Mouse (Mus musculus): ENCODE measurements around the gene Fbxo9. TPM values are rescaled to one million over a fixed set of nuclear protein-coding genes. Genes with fewer than 3 reads are reported as not detected.
A peak's percentile ranks its signal among the peaks of the same experiment; 100 is the strongest.

Gene Fbxo9
- polyA plus RNA-seq, 1 experiment from 2014 or later, result 46.5 TPM

DNA sequence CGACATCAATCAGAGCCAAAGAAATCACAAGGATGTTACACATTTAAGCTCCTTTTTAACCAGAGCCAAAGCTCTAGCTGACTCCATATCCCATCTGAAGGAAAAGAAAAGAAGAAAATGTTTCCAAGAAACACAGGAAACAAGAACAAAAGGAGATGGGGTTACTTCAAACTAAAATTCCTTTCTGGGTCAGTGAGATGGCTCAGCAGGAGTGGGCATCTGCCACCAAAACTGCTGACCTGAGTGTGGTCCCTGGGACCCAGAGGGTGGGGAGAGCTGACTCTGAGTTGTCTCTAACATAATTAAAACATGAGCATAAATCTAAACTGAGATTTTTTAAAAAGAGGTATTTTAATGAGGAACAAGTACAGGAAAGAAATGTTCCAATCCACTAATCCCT is 19.0 kb downstream of the Fbxo9 start:
- H3K4me2 ChIP-seq (ENCODE audit: low read depth, low read length), result no peak overlapping the region
- no peaks in the 10 kb centered on the region for H3K4me1 ChIP-seq (ENCODE audit: control insufficient read depth, insufficient read depth, low read length)
- H3K9ac ChIP-seq (ENCODE audit: low read depth, low read length), result no peak overlapping the region
- H3K27me3 ChIP-seq (replicated peaks; ENCODE audit: control insufficient read depth, insufficient read depth, low read length), result no peaks in the 10 kb centered on the region
- DNase-seq (ENCODE audit: low spot score) (no peak), ATAC-seq (ENCODE audit: low read depth) (no peak)
- 83% methylated on average over 1 of the region's 1 CpGs for WGBS
- H3K27ac ChIP-seq (replicated peaks; ENCODE audit: low read depth, low read length), result no peak overlapping the region
- H3K9me3 ChIP-seq (ENCODE audit: control insufficient read depth, low read length), result no peaks in the 10 kb centered on the region
- H3K36me3 ChIP-seq (ENCODE audit: control insufficient read depth, insufficient read depth, low read length), result peaks cover 55% of the 10 kb centered on the region
- no peak overlapping the region for H3K4me3 ChIP-seq (ENCODE audit: low read depth, low read length)

DNA sequence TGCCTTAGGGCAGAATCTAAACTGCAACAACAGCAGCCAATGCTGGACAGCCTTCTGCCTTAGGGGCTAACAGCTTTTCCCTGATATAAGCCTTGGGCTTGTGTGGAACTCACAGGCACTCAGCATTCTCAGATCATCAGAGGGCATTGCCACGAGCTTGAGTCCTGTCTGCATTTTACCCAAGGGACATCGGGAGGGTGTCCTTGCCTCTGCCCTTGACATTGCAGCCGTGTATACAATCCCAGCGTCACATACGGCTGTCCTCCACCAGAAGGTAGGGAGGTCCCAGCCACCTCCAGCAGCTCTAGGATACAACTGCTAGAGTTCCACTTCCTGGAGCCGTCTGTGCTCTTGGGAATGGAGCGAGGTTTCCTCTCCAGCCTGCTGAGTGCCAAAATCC is 19.9 kb downstream of the Fbxo9 start:
- Histone ChIP-seq H3K36me3 (ENCODE audit: control insufficient read depth, insufficient read depth, low read length) (peaks cover 55% of the 10 kb centered on the region), H3K4me2 (ENCODE audit: low read depth, low read length) (no peak overlapping the region), H3K4me3 (ENCODE audit: low read depth, low read length) (no peak overlapping the region), H3K27ac (replicated peaks; ENCODE audit: low read depth, low read length) (no peak overlapping the region), H3K9me3 (ENCODE audit: control insufficient read depth, low read length) (no peaks in the 10 kb centered on the region), H3K27me3 (replicated peaks; ENCODE audit: control insufficient read depth, insufficient read depth, low read length) (no peaks in the 10 kb centered on the region), H3K4me1 (ENCODE audit: control insufficient read depth, insufficient read depth, low read length) (no peaks in the 10 kb centered on the region), H3K9ac (ENCODE audit: low read depth, low read length) (no peak overlapping the region)
- WGBS, result 83% methylated on average over 7 of the region's 7 CpGs
- DNase-seq (ENCODE audit: low spot score), result no peak
- no peak for ATAC-seq (ENCODE audit: low read depth)

- Histone ChIP-seq H3K36me3 (ENCODE audit: control insufficient read depth, insufficient read depth, low read length) (peaks cover 54% of the 10 kb centered on the region), H3K27me3 (replicated peaks; ENCODE audit: control insufficient read depth, insufficient read depth, low read length) (no peaks in the 10 kb centered on the region), H3K4me1 (ENCODE audit: control insufficient read depth, insufficient read depth, low read length) (no peaks in the 10 kb centered on the region), H3K4me3 (ENCODE audit: low read depth, low read length) (no peak overlapping the region), H3K9me3 (ENCODE audit: control insufficient read depth, low read length) (no peaks in the 10 kb centered on the region), H3K27ac (replicated peaks; ENCODE audit: low read depth, low read length) (no peak overlapping the region), H3K9ac (ENCODE audit: low read depth, low read length) (no peak overlapping the region), H3K4me2 (ENCODE audit: low read depth, low read length) (no peak overlapping the region)
- WGBS, result 80% methylated on average over 4 of the region's 4 CpGs
- DNase-seq (ENCODE audit: low spot score) (peak; percentile 13), ATAC-seq (ENCODE audit: low read depth) (peak; percentile 41; the same call in 1 of the 2 replicates)
Measured at GRCm38 (mm10) chr9:78088521-78088920, 20.3 kb downstream of the Fbxo9 start.

DNA sequence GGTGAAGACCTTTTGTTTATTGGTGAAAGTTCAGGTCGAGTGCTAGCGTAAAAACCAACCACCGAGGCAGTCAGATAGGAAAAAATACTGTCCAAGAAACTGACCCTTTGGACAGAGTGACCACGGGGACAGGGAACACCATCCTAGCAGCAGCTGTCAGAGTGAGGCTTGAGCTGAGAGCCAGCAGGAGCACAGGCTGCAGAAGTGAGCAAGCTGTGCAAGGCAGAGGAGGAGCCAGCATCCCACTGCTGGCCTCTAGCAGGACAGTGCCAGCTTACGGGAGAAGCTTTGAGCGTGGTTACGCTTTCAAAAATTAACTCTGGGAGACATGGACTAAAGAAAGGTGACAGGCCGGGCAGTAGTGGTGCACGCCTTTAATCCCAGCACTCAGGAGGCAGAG is 21.1 kb downstream of the Fbxo9 start:
- 95% methylated on average over 9 of the region's 9 CpGs for WGBS
- Histone ChIP-seq H3K36me3 (ENCODE audit: control insufficient read depth, insufficient read depth, low read length) (peaks cover 56% of the 10 kb centered on the region), H3K4me2 (ENCODE audit: low read depth, low read length) (no peak overlapping the region), H3K9ac (ENCODE audit: low read depth, low read length) (no peak overlapping the region), H3K27ac (replicated peaks; ENCODE audit: low read depth, low read length) (no peak overlapping the region), H3K4me1 (ENCODE audit: control insufficient read depth, insufficient read depth, low read length) (no peaks in the 10 kb centered on the region), H3K9me3 (ENCODE audit: control insufficient read depth, low read length) (no peaks in the 10 kb centered on the region), H3K27me3 (replicated peaks; ENCODE audit: control insufficient read depth, insufficient read depth, low read length) (no peaks in the 10 kb centered on the region), H3K4me3 (ENCODE audit: low read depth, low read length) (no peak overlapping the region)
- DNase-seq (ENCODE audit: low spot score), result no peak
- ATAC-seq (ENCODE audit: low read depth), result no peak

DNA sequence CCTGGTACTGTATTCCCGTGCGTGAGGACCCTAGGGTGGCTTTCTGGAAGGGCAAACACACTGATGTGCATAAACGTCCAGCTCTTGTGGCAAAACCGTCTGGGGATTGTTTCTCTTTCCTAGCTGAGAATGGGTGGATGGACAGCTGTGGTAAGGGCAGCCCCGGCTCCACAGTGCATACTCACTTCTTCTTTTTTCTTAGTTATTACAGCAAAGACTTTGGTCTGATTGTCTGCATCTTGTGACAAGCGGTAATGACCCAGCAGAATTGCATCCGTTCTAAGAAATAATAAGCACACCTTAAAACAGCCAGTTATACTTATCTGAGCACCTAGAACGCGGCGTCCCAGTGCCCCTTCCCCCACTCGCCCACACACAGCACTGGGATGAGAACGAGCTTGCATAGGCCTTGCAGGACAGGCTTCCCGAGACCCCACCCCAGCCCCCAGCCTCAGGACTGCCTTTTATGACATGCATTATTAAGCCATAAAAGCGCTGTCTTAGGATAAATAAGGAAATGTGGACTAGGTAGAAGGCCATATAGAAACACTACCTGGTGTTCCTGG is 23.1 kb downstream of the Fbxo9 start:
- ATAC-seq (ENCODE audit: low read depth), result no peak
- Histone ChIP-seq H3K4me3 (ENCODE audit: low read depth, low read length) (no peak overlapping the region), H3K36me3 (ENCODE audit: control insufficient read depth, insufficient read depth, low read length) (peaks cover 67% of the 10 kb centered on the region)

GRCm38 (mm10) chr9:78084341-78084740 is 24.5 kb downstream of the Fbxo9 start:
- H3K9ac ChIP-seq (ENCODE audit: low read depth, low read length), result no peak overlapping the region
- 92% methylated on average over 4 of the region's 4 CpGs for WGBS
- DNase-seq (ENCODE audit: low spot score) (no peak), ATAC-seq (ENCODE audit: low read depth) (no peak)
- H3K4me2 ChIP-seq (ENCODE audit: low read depth, low read length), result no peak overlapping the region
- no peaks in the 10 kb centered on the region for H3K4me1 ChIP-seq (ENCODE audit: control insufficient read depth, insufficient read depth, low read length)
- no peak overlapping the region for H3K27ac ChIP-seq (replicated peaks; ENCODE audit: low read depth, low read length)
- H3K36me3 ChIP-seq (ENCODE audit: control insufficient read depth, insufficient read depth, low read length), result peaks cover 62% of the 10 kb centered on the region
- no peaks in the 10 kb centered on the region for H3K9me3 ChIP-seq (ENCODE audit: control insufficient read depth, low read length)
- H3K4me3 ChIP-seq (ENCODE audit: low read depth, low read length), result no peak overlapping the region
- no peaks in the 10 kb centered on the region for H3K27me3 ChIP-seq (replicated peaks; ENCODE audit: control insufficient read depth, insufficient read depth, low read length)

More for the DNA sequence above, 23.1 kb downstream of the Fbxo9 start:
- H3K27me3 ChIP-seq (replicated peaks; ENCODE audit: control insufficient read depth, insufficient read depth, low read length), result no peaks in the 10 kb centered on the region
- H3K4me2 ChIP-seq (ENCODE audit: low read depth, low read length), result no peak overlapping the region
- no peak overlapping the region for H3K9ac ChIP-seq (ENCODE audit: low read depth, low read length)
- no peaks in the 10 kb centered on the region for H3K4me1 ChIP-seq (ENCODE audit: control insufficient read depth, insufficient read depth, low read length)
- H3K9me3 ChIP-seq (ENCODE audit: control insufficient read depth, low read length), result no peaks in the 10 kb centered on the region
- WGBS, result 86% methylated on average over 14 of the region's 14 CpGs
- H3K27ac ChIP-seq (replicated peaks; ENCODE audit: low read depth, low read length), result no peak overlapping the region
- no peak for DNase-seq (ENCODE audit: low spot score)

DNA sequence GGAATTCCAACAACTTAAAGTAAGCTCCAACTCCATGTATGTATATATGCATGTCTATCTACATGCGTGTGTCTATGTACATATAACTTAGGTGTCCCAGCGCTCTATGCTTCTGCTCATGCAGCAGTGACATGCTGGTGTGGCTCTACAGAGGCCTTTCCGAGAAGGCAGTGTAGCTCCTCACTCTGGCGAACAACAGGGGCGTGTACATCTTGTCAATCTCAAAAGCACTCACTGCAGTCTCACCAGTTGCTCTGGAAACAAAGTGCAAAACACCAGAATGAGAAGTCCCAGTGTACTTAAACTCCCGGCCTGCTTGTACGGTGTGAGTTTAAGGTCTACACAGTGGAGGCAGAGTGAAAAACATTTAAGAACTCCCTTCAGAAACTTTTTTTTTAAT is 27.0 kb downstream of the Fbxo9 start:
- Histone ChIP-seq H3K27me3 (replicated peaks; ENCODE audit: control insufficient read depth, insufficient read depth, low read length) (no peaks in the 10 kb centered on the region), H3K4me1 (ENCODE audit: control insufficient read depth, insufficient read depth, low read length) (no peaks in the 10 kb centered on the region), H3K9me3 (ENCODE audit: control insufficient read depth, low read length) (no peaks in the 10 kb centered on the region), H3K4me2 (ENCODE audit: low read depth, low read length) (no peak overlapping the region), H3K36me3 (ENCODE audit: control insufficient read depth, insufficient read depth, low read length) (peaks cover 48% of the 10 kb centered on the region), H3K9ac (ENCODE audit: low read depth, low read length) (no peak overlapping the region), H3K4me3 (ENCODE audit: low read depth, low read length) (no peak overlapping the region), H3K27ac (replicated peaks; ENCODE audit: low read depth, low read length) (no peak overlapping the region)
- 87% methylated on average over 7 of the region's 7 CpGs for WGBS
- no peak for ATAC-seq (ENCODE audit: low read depth)
- DNase-seq (ENCODE audit: low spot score), result no peak

GRCm38 (mm10) chr9:78078240-78078639 is 30.6 kb downstream of the Fbxo9 start:
- Histone ChIP-seq H3K9me3 (ENCODE audit: control insufficient read depth, low read length) (no peaks in the 10 kb centered on the region), H3K36me3 (ENCODE audit: control insufficient read depth, insufficient read depth, low read length) (peaks cover 16% of the 10 kb centered on the region), H3K4me2 (ENCODE audit: low read depth, low read length) (no peak overlapping the region), H3K4me1 (ENCODE audit: control insufficient read depth, insufficient read depth, low read length) (no peaks in the 10 kb centered on the region), H3K9ac (ENCODE audit: low read depth, low read length) (no peak overlapping the region), H3K27ac (replicated peaks; ENCODE audit: low read depth, low read length) (no peak overlapping the region), H3K4me3 (ENCODE audit: low read depth, low read length) (no peak overlapping the region), H3K27me3 (replicated peaks; ENCODE audit: control insufficient read depth, insufficient read depth, low read length) (no peaks in the 10 kb centered on the region)
- 19% methylated on average over 2 of the region's 2 CpGs for WGBS
- ATAC-seq (ENCODE audit: low read depth), result no peak
- peak; percentile 17 for DNase-seq (ENCODE audit: low spot score)

DNA sequence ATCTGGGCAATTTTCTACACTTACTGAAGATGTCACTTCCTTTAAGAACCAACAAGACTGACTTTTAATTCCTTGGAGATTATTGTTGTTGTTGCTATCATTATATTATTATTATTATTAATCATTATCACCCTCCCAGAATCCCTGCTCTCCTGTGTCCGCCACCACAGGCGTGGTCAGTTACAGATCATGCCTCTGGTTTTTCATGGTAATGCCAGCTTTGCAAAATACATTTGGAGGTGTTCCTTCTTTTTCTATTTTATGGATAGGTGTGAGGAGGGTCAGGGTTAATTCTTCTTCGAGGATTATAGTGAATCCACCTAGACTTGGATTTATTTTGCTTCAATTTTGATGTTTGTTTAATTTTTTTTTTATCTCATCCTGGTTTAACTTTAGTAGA is 33.6 kb downstream of the Fbxo9 start:
- Histone ChIP-seq H3K9ac (ENCODE audit: low read depth, low read length) (no peak overlapping the region), H3K27me3 (replicated peaks; ENCODE audit: control insufficient read depth, insufficient read depth, low read length) (no peaks in the 10 kb centered on the region), H3K9me3 (ENCODE audit: control insufficient read depth, low read length) (no peaks in the 10 kb centered on the region), H3K4me1 (ENCODE audit: control insufficient read depth, insufficient read depth, low read length) (no peaks in the 10 kb centered on the region), H3K36me3 (ENCODE audit: control insufficient read depth, insufficient read depth, low read length) (no peaks in the 10 kb centered on the region), H3K27ac (replicated peaks; ENCODE audit: low read depth, low read length) (no peak overlapping the region), H3K4me2 (ENCODE audit: low read depth, low read length) (no peak overlapping the region), H3K4me3 (ENCODE audit: low read depth, low read length) (no peak overlapping the region)
- WGBS, result 91% methylated on average over 3 of the region's 3 CpGs
- ATAC-seq (ENCODE audit: low read depth) (no peak), DNase-seq (ENCODE audit: low spot score) (no peak)
